Mouse (Mus musculus): Measurements from ENCODE around the gene Rhod. TPM values are rescaled to one million over a fixed set of nuclear protein-coding genes. Genes with fewer than 3 reads are reported as not detected.
A peak's percentile ranks its signal among the peaks of the same experiment; 100 is the strongest.
"Not testable (repeated sequence)": the region's sequence is repeated elsewhere in the genome, so short reads cannot be mapped to it uniquely, and the experiment has no call there.

Gene Rhod
- under 1 TPM; 0.27 to 0.31 TPM for total RNA-seq (2021)
- long read RNA-seq, experiment 1 = 0 reads
- long read RNA-seq, experiment 2 = 0 reads

- DNase-seq (ENCODE audit: low spot score) = peak; percentile 23
These were observed at the start of gene Rhod for GRCm38 (mm10) chr19:4439161-4439801. Gene Rhod, minus strand, starts transcription at chr19:4439432.

- DNase-seq (ENCODE audit: low spot score) = no peak
These were observed 48.6 kb upstream of the Rhod start for GRCm38 (mm10) chr19:4487877-4488276.

GRCm38 (mm10) chr19:4485006-4485405 is 45.8 kb upstream of the Rhod start:
- no peak for DNase-seq (ENCODE audit: low spot score)

- DNase-seq (ENCODE audit: low spot score) = peak; percentile 19
These were observed 43.1 kb upstream of the Rhod start for GRCm38 (mm10) chr19:4482111-4482859.

GRCm38 (mm10) chr19:4481326-4481725 is 42.1 kb upstream of the Rhod start:
- DNase-seq (ENCODE audit: low spot score) = no peak

GRCm38 (mm10) chr19:4480041-4480440 is 40.8 kb upstream of the Rhod start:
- no peak for DNase-seq (ENCODE audit: low spot score)

GRCm38 (mm10) chr19:4478190-4478516 is 38.9 kb upstream of the Rhod start:
- DNase-seq (ENCODE audit: low spot score) = no peak

GRCm38 (mm10) chr19:4477345-4478189 is 38.3 kb upstream of the Rhod start, which contains the start of gene Syt12:
Gene Syt12, minus strand, starts transcription at chr19:4477447.
- peak; percentile 20 for DNase-seq (ENCODE audit: low spot score)

- DNase-seq (ENCODE audit: low spot score) = peak; percentile 18
These were observed 37.5 kb upstream of the Rhod start for GRCm38 (mm10) chr19:4476601-4477257.

- no peak for DNase-seq (ENCODE audit: low spot score)
These were observed 36.1 kb upstream of the Rhod start for GRCm38 (mm10) chr19:4475224-4475925.

GRCm38 (mm10) chr19:4474739-4475138 is 35.5 kb upstream of the Rhod start:
- DNase-seq (ENCODE audit: low spot score) = no peak

- no peak for DNase-seq (ENCODE audit: low spot score)
These were observed 34.3 kb upstream of the Rhod start for GRCm38 (mm10) chr19:4473549-4473948.

GRCm38 (mm10) chr19:4468363-4468762 is 29.1 kb upstream of the Rhod start:
- DNase-seq (ENCODE audit: low spot score) = no peak

GRCm38 (mm10) chr19:4464666-4465065 is 25.4 kb upstream of the Rhod start:
- no peak for DNase-seq (ENCODE audit: low spot score)

- DNase-seq (ENCODE audit: low spot score) = no peak
These were observed 22.7 kb upstream of the Rhod start for GRCm38 (mm10) chr19:4461981-4462380.

- DNase-seq (ENCODE audit: low spot score) = peak; percentile 33
These were observed 17.0 kb upstream of the Rhod start for GRCm38 (mm10) chr19:4456227-4456626.

- DNase-seq (ENCODE audit: low spot score) = no peak
These were observed 16.0 kb upstream of the Rhod start for GRCm38 (mm10) chr19:4455071-4455800.

GRCm38 (mm10) chr19:4454040-4454439 is 14.8 kb upstream of the Rhod start:
- DNase-seq (ENCODE audit: low spot score) = not testable (repeated sequence)

GRCm38 (mm10) chr19:4452525-4452924 is 13.3 kb upstream of the Rhod start:
- no peak for DNase-seq (ENCODE audit: low spot score)

GRCm38 (mm10) chr19:4451965-4452364 is 12.7 kb upstream of the Rhod start:
- DNase-seq (ENCODE audit: low spot score) = no peak

Data from gastrocnemius, adult 18-20 months (tissue).